Mouse (Mus musculus) heart, adult 2 months (tissue): ENCODE measurements around the gene Slc6a1.

Source experiments
- CTCF ChIP-seq: fragments of 200-600 bp; IDR thresholded peaks from 2 replicates; pipeline ENCODE4 v1.8.1; 2022; ENCODE audit warnings: antibody characterized with exemption, mild to moderate bottlenecking, moderate library complexity
- EP300 ChIP-seq: fragments of 200-500 bp; IDR thresholded peaks from 2 replicates; pipeline ENCODE4 v1.6.1; 2011; ENCODE audit warnings: low read depth, low read length, control low read depth; ENCODE audit not compliant: insufficient read depth
- POLR2A ChIP-seq: fragments of 200-500 bp; IDR thresholded peaks from 2 replicates; pipeline ENCODE4 v1.6.1; 2011; ENCODE audit warnings: mild to moderate bottlenecking, low read depth, low read length, control low read depth; ENCODE audit not compliant: insufficient read depth

GRCm38 (mm10) chr6:114291396-114291795, 9.0 kb downstream of the Slc6a1 start:
- TF ChIP-seq CTCF (no peak), POLR2A (no peak), EP300 (no peak)
